Mouse (Mus musculus) splenic B cell, adult 2 months (primary cell): ENCODE data around the gene P2rx2.

Experiments
- DNase-seq: peaks from one replicate; pipeline ENCODE4 v3.0.0-alpha.2; 2011; ENCODE audit warnings: low read depth, low spot score
- H3K27me3 ChIP-seq: 2 replicates; pipeline ENCODE4 v1.6.1; 2012; ENCODE audit warnings: mild to moderate bottlenecking, low read length, moderate library complexity, mixed read lengths; ENCODE audit not compliant: control insufficient read depth, poor library complexity, insufficient read depth, severe bottlenecking
- H3K36me3 ChIP-seq: 2 replicates; pipeline ENCODE4 v1.6.1; 2012; ENCODE audit warnings: mild to moderate bottlenecking, low read length, moderate library complexity, mixed read lengths; ENCODE audit not compliant: control insufficient read depth, poor library complexity, insufficient read depth, severe bottlenecking

P2rx2 gene

DNA sequence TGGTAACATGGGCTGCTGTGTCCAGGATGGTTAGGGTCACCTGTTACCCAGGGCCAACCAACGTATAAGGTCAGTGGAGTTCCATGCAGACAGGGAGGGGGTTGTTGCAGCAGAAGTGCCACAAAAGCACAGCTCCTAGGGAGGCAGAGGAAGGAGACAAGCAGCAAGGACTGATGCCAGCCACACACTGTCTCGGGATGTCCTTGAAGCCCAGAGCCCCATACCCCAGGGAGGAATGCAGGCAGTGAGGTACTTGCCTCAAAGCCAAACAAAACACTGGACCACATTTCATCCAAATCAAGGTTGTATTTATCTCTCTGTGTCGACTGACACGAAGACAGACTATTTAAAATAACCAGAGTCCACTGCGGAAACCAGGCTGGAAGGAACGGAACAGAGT is 18.5 kb upstream of the P2rx2 start:
- DNase-seq = no peak
- no peaks in the 10 kb centered on the region for H3K27me3 ChIP-seq
- H3K36me3 ChIP-seq = no peaks in the 10 kb centered on the region

DNA sequence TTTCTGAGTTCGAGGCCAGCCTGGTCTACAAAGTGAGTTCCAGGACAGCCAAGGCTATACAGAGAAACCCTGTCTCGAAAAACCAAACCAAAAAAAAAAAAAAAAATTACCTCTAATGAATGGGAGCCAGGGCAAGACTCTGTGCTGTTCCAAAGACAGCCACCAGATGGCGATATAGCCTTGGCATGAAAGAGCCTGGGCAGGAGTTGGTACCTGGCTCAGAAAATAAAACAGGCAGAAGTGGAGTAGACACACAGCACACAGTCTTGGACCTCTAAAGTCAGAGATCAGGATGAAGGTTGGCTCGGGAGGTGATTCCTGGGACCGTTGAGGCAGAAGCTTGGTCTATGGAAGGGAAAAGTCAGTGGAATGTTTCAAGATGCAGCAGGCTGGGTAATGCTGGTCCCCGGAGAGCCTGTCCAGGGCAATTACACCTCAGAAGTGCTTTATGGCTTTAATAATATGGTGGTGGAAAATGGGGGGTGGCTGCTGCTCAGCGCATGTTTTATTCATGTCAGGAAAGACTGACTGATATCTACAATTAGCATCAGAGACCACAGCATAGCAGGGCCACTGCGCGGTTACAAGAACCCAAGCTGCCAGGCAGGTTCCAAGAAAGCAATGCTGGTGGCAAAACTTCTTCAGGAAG is 14.6 kb upstream of the P2rx2 start:
- peak; percentile 89 for DNase-seq
- Histone ChIP-seq H3K27me3 (no peaks in the 10 kb centered on the region), H3K36me3 (no peaks in the 10 kb centered on the region)

DNA sequence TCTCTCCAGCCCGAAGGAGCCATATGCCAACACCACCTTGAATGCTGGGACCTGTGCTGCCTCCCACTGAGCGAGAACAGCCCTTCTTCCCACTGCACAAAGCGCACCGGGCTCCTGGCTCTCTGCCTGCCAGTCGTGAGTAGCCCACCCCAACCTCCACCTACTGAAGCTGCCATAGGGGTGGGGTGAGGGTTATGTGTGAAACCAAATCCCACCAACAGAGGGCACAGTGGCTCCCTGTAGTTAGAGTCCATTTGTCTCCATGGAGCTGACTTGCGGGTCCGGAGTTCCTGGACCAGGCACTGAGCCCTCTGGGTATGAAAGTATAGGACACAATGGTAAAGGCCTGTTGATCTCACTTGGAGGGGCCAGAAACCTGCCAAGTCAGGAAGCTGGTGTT is 11.7 kb upstream of the P2rx2 start:
- DNase-seq = peak; percentile 49
- H3K36me3 ChIP-seq = no peaks in the 10 kb centered on the region
- no peaks in the 10 kb centered on the region for H3K27me3 ChIP-seq

DNA sequence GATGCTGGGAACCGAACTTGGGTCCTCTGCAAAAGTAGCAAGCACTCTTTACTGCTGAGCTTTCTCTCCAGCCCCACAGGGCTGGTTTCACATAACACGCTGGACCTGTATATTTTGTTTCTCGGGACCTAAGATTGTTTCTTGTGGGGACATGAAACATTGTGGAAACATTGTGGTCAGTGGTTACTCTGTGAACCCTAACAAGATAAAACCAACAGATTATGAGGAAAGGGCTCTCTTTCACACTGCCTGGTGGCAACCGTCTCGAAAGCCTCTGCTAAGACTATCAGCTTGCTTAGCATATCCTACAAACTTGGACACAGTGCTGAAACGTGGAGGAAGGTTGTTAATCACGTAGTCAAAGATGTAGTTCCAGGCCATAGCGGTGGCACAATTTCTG is 4.0 kb upstream of the P2rx2 start:
- Histone ChIP-seq H3K36me3 (no peaks in the 10 kb centered on the region), H3K27me3 (no peaks in the 10 kb centered on the region; the same call in 1 of the 2 replicates)
- no peak for DNase-seq

GRCm38 (mm10) chr5:110345553-110345952 is 2.5 kb upstream of the P2rx2 start:
- no peaks in the 10 kb centered on the region for H3K36me3 ChIP-seq
- no peak for DNase-seq
- no peaks in the 10 kb centered on the region; the same call in 1 of the 2 replicates for H3K27me3 ChIP-seq

- Histone ChIP-seq H3K27me3 (no peaks in the 10 kb centered on the region; the same call in 1 of the 2 replicates), H3K36me3 (no peaks in the 10 kb centered on the region)
- no peak for DNase-seq
Observed at GRCm38 (mm10) chr5:110344524-110344923, 1.5 kb upstream of the P2rx2 start, which contains the start of gene Lrcol1. Gene Lrcol1, plus strand, starts transcription at chr5:110344730.

DNA sequence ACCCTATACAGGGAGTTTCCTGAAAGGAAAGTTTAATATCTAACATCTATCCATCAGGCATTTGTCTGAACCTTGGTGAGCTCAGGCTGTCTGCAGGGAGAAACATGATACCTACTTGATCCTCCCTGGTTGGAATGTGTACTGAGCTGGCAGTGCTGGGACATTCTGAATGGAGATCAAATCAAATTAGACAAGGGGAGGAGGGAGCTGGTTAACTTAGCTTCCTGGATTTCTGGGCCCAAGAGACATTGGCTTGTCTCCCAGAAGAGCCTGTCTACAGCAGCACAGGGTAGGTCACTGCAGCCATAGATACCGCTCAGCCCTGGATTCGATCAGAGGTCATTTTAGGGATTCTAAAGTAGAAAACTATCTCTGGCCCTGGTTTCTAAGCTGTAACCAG is 4.2 kb downstream of the P2rx2 start:
- no peak for DNase-seq
- Histone ChIP-seq H3K27me3 (no peaks in the 10 kb centered on the region; the same call in 1 of the 2 replicates), H3K36me3 (no peaks in the 10 kb centered on the region)

GRCm38 (mm10) chr5:110330508-110330907 is 12.5 kb downstream of the P2rx2 start:
- no peaks in the 10 kb centered on the region for H3K36me3 ChIP-seq
- H3K27me3 ChIP-seq = no peaks in the 10 kb centered on the region
- DNase-seq = no peak

GRCm38 (mm10) chr5:110313127-110313526 is 29.9 kb downstream of the P2rx2 start:
- Histone ChIP-seq H3K36me3 (no peaks in the 10 kb centered on the region), H3K27me3 (no peaks in the 10 kb centered on the region)
- no peak for DNase-seq

- no peaks in the 10 kb centered on the region for H3K36me3 ChIP-seq
- DNase-seq = no peak
- no peaks in the 10 kb centered on the region for H3K27me3 ChIP-seq
Observed at GRCm38 (mm10) chr5:110308861-110309260, 34.2 kb downstream of the P2rx2 start.

GRCm38 (mm10) chr5:110300591-110300990 is 42.4 kb downstream of the P2rx2 start:
- H3K36me3 ChIP-seq = no peaks in the 10 kb centered on the region
- no peaks in the 10 kb centered on the region for H3K27me3 ChIP-seq
- DNase-seq = peak; percentile 51

GRCm38 (mm10) chr5:110296637-110297036 is 46.4 kb downstream of the P2rx2 start:
- H3K36me3 ChIP-seq = no peaks in the 10 kb centered on the region
- H3K27me3 ChIP-seq = no peaks in the 10 kb centered on the region
- DNase-seq = no peak

GRCm38 (mm10) chr5:110291649-110292048 is 51.4 kb downstream of the P2rx2 start:
- H3K27me3 ChIP-seq = no peaks in the 10 kb centered on the region
- no peaks in the 10 kb centered on the region for H3K36me3 ChIP-seq
- no peak for DNase-seq
